Mouse (Mus musculus) c-Kit-negative CD71-positive TER-119-positive erythroid progenitor cells, embryonic 14.5 days (primary cell): Measurements from ENCODE around the gene Atxn7l3.

Experiments
- DNase-seq: peaks from one replicate; pipeline ENCODE4 v3.0.0-alpha.2; 2013; ENCODE audit warnings: low read depth, low spot score

The Atxn7l3 gene

DNA sequence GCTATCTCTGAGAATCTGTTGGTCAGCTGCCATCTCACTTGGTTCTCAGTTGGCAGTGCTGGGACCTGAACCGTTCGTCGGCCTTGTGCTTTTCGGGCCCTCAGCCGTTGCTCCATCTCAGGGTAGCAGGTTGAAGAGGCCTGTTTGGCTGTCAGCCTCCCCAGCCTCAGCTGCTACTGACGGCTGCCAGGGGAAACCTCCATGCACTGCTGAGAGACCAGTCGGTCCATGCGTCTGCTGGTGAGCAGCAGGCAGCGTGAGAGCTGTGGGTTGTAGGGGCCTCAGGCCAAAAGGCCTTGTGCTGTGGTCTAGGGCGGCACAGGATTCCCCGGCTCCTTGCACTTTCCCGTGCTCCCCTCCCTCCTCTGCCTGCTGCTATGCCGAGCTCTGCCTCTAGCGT is 30.6 kb downstream of the Atxn7l3 start:
- no peak for DNase-seq

DNA sequence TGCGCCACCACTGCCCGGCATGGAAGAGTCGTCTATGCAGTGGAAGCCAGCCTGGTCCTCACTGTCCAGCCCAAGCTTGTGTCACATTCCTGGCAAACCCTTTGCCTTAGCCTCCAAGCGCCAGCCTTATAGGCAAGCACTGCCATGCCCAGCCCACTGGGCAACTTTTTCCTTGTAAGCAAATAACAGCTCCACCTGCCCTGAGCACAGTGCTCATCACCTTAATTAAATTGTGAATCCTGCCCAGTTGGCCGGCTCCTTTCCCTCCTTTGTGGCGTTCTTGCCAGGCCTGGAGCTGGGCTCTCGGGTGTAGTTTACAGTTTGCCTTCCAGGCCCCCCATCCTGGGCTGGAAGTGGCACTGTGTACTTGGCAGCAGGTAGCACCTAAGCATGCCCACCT is 33.2 kb downstream of the Atxn7l3 start:
- no peak for DNase-seq

DNA sequence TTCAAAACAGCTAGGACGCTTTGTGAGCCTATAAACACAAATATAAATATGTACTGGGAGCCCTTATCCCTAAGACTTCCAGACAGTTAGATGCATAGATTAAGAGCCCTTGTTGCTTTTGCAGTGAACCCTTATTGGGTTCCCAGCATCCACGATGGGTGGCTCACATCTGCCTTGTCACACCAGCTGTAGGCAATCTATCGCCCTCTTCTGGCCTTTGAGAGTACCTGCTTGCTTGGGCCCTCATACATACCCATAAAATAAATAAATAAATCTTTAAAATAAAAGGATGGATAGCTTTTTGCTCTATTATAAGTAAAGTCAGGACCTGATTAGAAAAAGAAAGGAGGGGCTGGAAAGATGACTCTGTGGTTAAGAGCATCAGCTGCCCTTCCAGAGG is 37.9 kb downstream of the Atxn7l3 start:
- no peak for DNase-seq

DNA sequence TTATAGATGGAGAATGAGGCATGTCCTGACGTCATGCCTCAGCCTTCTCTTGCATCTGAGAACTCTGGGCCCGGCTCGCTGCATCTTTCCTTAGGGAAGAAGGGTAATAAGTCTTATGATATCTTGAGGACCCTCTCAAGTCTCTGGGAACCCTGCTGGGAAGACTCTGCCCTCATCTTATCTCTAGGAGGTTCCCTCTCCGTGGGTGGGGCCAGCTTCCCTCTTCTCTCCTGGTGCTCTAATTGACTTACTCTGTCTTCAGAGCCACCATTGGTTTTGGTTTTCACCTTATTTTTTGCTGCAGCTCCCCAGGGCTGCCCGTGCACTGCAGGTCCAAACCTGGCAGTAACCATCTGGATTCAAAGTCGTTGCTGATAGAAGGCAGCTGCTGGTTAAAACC is 38.3 kb downstream of the Atxn7l3 start:
- DNase-seq: no peak

DNA sequence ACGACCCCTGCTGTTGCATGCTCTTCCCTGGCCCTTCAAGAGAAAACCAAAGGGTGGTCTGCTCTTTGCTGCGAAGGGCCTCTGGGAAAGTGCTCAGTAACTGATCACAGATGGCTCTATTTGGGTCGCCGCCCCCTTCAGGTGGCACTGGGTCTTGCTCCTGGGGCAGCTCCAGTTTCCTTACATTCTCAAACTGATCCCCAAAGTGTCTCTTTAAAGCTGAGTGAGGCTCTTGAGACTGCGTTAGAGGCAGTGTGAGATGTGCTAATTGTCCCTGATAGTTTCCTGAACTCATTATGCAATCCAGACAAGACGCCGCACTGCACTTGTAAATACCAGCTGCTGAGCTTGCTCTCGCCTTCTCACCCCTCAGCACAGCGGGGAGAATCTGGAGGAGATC is 38.9 kb downstream of the Atxn7l3 start:
- DNase-seq: no peak

DNA sequence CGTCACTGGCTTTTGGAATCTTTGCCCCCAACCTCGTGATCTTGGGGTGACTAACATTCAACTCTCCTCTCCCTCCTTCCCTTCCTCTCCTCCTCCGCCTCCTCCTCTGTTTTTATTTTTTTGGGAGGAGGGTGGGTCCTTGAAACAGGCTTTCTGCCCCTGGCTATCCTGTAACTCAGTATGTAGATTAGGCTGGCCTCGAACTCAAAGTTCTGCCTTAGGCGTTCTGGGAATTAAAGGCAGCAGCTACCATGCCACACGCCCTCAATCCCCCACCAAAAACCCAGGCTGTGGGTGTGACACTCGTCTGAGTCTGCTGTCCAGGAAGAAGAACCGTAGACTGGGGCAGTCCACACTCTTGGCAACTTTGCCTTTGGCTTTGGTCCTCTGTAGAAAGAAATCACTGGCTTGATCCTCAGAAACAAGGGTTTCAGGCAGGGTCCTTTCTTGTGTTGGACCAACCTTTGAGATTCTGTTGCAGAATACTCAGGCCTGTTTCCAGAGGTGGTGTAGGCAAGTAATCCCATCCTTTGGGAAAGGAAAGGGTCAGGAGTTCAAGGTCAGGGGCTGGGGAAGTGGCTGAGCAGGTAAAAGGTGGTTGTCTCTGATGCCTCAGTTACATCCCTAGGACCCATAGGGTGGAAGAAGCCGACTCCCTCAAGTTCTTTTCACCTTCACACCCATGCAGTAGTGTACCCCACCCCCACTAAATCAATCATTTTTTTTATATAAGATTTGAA is 46.9 kb downstream of the Atxn7l3 start:
- DNase-seq: no peak

DNA sequence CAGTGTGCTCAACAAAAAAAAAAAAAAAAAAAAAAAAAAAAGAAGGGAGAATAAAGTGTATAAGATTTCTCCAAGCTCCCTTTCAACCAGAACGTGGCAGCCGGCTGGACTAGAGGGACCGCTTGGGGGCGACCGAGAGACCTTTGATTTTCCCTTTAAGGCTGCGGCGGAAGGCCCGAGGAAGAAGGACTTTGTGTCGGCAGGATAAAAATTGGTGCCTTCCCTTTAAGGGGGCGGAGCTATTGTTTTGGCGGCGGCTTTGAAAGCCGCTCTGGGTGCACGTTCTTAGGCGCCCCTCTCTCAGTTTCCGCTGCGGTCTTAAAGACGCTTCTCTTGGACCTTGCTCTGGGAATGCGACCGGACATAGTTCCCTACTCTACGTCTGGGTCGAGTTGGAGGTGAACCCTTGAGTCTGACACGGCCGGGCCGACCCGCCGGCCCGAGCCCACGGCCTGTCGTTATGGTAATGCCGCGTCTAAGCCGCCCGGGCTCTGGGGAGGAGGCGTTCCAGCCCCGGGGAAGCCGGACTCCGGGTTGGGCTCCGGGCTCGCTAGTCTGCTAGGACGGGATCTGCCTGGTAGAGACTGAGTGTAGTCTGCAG is 47.7 kb downstream of the Atxn7l3 start, which contains the start of gene BC030867:
Gene BC030867, plus strand, starts transcription at position 253 of the 601 bp plus-strand sequence.
- DNase-seq: peak; percentile 99

DNA sequence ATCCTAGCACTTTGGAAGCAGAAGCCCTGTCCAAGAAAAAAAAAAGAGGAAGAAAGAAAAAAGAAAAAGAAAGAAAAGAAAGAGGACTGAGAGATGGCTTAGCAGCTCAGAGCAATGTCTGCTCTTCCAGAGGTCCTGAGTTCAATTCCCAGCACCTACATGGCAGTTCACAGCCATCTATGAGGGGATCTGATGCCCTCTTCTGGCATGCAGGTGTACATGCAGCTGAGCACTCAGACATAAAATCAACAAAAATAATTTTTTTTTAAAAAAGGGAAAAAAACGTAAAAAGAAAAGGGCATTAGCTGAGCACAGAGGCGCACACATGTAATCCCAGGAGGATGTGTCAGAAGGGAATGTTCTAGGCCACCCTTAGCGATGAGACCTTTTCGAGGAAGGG is 49.6 kb downstream of the Atxn7l3 start:
- no peak for DNase-seq

DNA sequence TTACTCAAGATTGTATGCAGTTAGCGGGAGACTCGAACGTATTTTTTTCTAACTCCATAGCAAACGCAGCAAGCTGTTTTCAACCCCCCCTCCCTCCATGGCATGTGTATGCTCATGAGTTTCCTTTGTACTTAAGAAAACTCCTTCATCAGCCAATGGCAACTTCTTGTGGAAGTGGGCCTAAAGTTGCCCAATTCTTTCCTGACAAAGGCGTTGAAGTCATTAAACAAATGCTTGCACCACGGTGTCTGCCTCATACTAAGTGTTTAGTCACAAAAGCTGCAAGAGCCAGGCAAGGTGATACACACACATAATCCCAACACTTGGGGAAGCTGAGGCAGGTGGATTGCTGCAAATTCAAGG is 50.2 kb downstream of the Atxn7l3 start:
- DNase-seq: no peak

DNA sequence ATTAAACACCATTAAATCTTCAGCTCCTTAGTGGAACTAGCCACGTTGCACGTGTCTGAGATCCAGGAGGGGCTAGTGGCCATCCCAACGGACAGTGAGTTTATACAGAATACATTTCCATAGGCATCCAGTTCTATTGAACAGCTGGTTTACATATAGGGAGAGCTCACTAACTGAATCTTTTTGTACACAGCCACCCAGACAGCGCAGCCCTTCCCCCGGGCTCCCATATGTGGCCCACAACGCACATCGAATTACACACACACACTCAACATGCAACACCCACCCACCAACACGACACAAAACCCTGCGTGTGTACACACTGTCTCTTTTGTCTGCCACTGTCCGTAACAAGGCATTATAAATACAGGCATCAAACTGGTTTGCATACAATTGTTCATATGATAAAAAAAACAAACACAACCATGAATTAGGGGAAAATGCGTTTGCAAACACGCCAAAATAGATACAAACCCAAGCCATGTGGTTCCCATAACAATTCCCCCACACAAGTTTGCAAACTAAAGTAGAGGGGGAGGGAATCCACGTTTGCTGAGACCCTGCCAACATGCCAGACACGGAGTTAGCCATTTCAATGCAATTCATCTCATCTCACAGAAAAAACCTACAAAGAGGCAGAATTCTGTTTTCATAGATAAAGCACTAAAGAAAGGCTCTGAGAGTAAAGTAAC is 50.7 kb downstream of the Atxn7l3 start:
- no peak for DNase-seq

DNA sequence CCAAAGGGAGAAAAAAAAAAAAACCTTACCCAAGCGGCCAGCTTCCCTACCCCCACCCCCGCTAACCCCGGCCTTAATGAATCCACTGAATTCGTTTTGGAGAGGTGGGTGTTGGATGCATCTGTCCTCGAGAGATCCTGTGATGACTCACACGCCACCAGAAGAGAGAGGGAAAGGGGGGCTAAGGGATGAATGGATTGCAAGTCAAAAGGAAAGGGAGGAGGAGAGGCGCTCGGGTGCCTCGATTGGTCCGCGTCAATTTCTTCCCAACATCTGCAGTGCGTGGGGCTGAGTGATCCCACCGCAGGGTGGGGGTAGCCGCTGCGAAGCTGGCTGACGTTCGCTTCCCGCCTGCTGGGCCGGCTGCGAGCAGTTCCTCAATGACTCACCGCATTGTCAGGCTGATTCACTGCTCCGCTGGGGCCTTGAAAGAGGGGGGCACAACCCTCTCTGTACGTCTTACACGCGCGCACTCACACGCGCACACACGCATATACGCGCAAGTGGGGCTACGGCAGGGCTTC is 51.4 kb downstream of the Atxn7l3 start:
- DNase-seq: no peak

DNA sequence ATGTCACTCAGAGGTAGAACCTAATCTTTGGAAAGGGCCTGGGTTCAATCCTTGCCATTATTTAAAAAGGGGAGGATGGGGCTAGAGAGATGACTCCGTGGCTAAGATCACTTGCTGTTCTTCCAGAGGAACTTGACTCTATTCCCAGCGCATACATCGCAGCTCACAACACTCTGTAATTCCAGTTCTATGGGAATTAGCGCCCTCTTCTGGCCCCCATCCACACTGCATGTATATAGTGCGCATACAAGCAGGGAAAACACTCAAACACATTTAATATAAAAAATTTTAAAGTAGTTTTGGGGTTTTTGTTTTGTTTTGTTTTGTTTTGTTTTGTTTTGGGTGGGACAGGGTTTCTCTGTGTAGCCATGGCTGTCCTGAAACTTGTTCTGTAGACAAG is 54.6 kb downstream of the Atxn7l3 start:
- no peak for DNase-seq

DNA sequence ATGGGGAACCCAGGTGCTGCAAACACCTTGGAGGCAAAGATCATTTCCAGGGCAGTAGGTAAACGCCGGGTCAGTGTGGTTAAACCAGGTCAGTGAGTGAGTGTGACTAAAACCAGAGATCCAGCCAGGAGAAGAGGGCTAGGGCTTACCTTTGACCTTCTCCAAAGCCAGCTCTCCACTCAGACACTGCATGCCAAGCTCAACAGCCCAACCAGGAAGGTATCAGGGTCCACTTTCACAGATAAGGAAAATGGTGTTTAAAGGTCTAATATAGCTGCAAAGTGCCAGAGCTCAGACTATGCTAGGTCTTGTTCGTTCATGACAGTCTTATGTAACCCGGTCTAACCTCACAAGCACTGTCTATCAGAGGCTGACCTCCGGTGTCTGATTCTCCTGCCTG is 55.2 kb downstream of the Atxn7l3 start:
- DNase-seq: no peak

DNA sequence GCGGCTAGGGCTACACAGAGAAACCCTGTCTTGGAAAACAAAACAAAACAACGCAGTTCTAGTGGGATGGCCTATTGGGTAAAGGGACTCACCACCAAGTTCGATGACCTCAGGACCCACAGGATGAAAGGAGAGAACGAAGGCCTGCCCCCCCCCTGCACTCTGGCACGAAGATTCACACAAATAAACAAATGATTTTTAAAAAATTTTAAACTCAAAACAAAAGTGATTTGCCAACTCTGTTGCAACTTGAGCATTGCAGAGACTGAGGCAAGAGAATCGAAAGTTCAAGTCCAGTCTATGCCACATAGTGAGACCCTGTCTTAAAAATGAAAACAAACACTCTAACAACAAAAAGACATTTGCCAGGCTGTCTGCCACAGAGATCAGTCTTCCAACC is 55.8 kb downstream of the Atxn7l3 start:
- no peak for DNase-seq
